Mouse (Mus musculus): ENCODE measurements around the gene Cnn1.

DNA sequence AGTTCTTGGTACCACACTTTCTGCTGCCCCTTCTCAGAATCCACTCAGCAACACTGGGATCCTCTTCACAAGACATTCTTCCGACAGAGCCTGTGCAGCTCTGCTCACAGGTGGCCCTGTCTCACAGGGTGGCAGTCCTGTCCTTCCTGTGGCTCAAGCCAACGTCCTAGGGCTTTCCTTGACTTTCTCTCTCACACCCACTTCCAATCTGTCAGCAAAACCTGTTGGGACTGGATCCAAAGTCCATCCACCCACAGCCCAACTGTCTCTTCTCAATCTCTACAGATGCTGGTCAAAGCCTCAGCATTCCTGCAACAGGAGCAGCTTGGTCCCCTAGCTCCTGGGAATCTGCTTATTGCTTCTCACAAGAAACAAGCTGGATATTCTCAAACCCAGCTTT lies 37.7 kb upstream of the Cnn1 start:
- TF ChIP-seq CTCF (IDR thresholded peaks at IDR 0.05; ENCODE audit: low read depth) (no peak), EP300 (IDR thresholded peaks at IDR 0.05; ENCODE audit: low read depth) (no peak)
